Mouse (Mus musculus) midbrain, embryonic 13.5 days (tissue): ENCODE measurements around the gene Ggnbp2. TPM values are rescaled to one million over a fixed set of nuclear protein-coding genes. Genes with fewer than 3 reads are reported as not detected.
"Not testable (repeated sequence)": the region's sequence is repeated elsewhere in the genome, so short reads cannot be mapped to it uniquely, and the experiment has no call there.

Source experiments
- ATAC-seq: fragments of 200-750 bp; cut with Nextera tagmentation; 2 replicates; pipeline ENCODE4 v1.8.0; 2017; ENCODE audit warnings: mild to moderate bottlenecking, moderate TSS enrichment, moderate library complexity
- H3K27ac ChIP-seq: fragments of 300-500 bp; sonication (generic); 2 replicates; pipeline ENCODE4 v1.5.1; 2015; ENCODE audit warnings: inconsistent platforms, mild to moderate bottlenecking, moderate library complexity
- H3K27me3 ChIP-seq: fragments of 300-500 bp; sonication (generic); 2 replicates; pipeline ENCODE4 v1.6.1; 2015; ENCODE audit warnings: mild to moderate bottlenecking, inconsistent platforms
- H3K36me3 ChIP-seq: fragments of 300-500 bp; sonication (generic); 2 replicates; pipeline ENCODE4 v1.6.1; 2015; ENCODE audit warnings: mild to moderate bottlenecking, inconsistent platforms
- H3K4me1 ChIP-seq: fragments of 300-500 bp; sonication (generic); replicated peaks from 2 replicates; pipeline ENCODE4 v1.6.1; 2015; ENCODE audit warnings: inconsistent platforms
- H3K4me2 ChIP-seq: fragments of 300-500 bp; sonication (generic); replicated peaks from 2 replicates; pipeline ENCODE4 v1.6.1; 2015; ENCODE audit warnings: moderate library complexity, mild to moderate bottlenecking, inconsistent platforms
- H3K4me3 ChIP-seq: fragments of 300-500 bp; sonication (generic); replicated peaks from 2 replicates; pipeline ENCODE4 v1.5.1; 2015; ENCODE audit warnings: mild to moderate bottlenecking, inconsistent platforms
- H3K9ac ChIP-seq: fragments of 300-500 bp; sonication (generic); replicated peaks from 2 replicates; pipeline ENCODE4 v1.6.1; 2015; ENCODE audit warnings: mild to moderate bottlenecking, inconsistent platforms
- H3K9me3 ChIP-seq: fragments of 300-500 bp; sonication (generic); 2 replicates; pipeline ENCODE4 v1.6.1; 2016; ENCODE audit warnings: mild to moderate bottlenecking, inconsistent platforms
- WGBS: fragments of 180-500 bp; shearing (Covaris S2); methylation state at CpG from one replicate; pipeline ENCODE4 v1.1.7; 2015; 5-methylcytosine and 5-hydroxymethylcytosine counted together
- polyA plus RNA-seq: library from polyadenylated mRNA; unstranded; fragments of >200 nt; fragmentation: Nextera tagmentation; extraction: Ambion mirVana; gene quantifications from 2 replicates; pipeline ENCODE4 v1.2.1, GENCODE M21; 2015

The Ggnbp2 gene
- polyA plus RNA-seq, 1 experiment from 2014 or later, result 75.7 TPM

DNA sequence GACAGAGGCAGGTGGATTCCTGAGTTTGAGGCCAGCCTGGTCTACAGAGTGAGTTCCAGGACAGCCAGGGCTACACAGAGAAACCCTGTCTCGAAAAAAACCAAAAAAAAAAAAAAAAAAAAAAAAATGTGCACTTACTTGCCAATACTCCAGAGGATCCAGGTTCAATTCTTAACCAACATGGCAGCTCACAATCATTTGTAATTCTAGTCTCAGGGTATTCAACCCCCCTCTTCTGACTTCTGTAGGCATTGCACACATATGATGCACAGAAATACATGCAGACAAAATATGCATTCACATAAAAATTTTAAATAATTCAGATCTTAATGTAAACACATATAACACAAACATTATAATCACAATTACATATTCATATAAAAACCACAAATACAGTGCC, 5.4 kb upstream of the Ggnbp2 start:
- not testable (repeated sequence) for ATAC-seq, H3K27me3 ChIP-seq
- 63% methylated on average over 1 of the region's 1 CpGs for WGBS

DNA sequence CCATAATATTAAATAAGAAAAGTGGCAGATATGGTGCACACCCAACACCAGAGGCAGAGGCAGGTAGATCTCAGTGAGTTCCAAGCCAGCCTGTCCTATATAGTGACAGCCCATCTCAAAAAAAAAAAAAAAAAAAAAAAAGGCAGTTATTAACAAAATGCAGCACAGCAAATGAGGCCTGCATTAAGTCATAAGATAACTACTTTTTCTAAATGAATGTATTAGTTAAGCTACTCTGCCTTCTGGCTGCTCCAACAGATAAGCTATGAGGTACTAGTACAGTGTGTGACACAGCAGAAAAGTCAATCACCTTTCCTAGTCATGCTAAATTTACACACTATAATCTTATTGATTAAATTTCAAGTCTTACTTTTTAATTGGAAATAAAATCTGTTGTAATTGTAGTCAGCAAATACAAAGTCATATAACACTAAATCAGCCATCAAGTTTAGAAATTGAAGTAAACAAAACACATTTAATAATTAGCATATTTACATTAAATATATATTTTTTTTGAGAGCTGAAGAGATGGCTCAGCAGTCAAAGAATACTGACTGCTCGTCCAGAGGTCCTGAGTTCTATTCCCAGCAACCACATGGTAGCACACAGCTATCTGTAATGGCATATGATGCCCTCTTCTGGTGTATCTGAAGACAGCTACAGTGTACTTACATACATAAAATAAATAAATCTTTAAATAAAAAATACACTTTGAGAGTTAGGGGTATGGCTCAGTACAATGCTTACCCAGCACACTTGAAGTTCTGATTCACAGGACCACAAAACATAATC, 2.6 kb upstream of the Ggnbp2 start:
- no peak for ATAC-seq
- 74% methylated on average over 1 of the region's 1 CpGs for WGBS
- Histone ChIP-seq H3K4me2 (no peak overlapping the region), H3K9me3 (no peaks in the 10 kb centered on the region), H3K9ac (no peak overlapping the region), H3K4me3 (no peak overlapping the region), H3K36me3 (no peaks in the 10 kb centered on the region), H3K27me3 (no peaks in the 10 kb centered on the region), H3K4me1 (peaks cover 15% of the 10 kb centered on the region), H3K27ac (no peak overlapping the region)

More for the DNA sequence above, 5.4 kb upstream of the Ggnbp2 start:
- H3K36me3 ChIP-seq, H3K9me3 ChIP-seq, H3K4me2 ChIP-seq, H3K27ac ChIP-seq, H3K9ac ChIP-seq, H3K4me3 ChIP-seq: not testable (repeated sequence)
- peaks cover 20% of the 10 kb centered on the region for H3K4me1 ChIP-seq

GRCm38 (mm10) chr11:84871548-84872069, 992 bp upstream of the Ggnbp2 start:
- H3K27ac ChIP-seq, result peak overlapping the region; percentile 99
- no peaks in the 10 kb centered on the region for H3K9me3 ChIP-seq
- no peaks in the 10 kb centered on the region for H3K36me3 ChIP-seq
- ATAC-seq, result no peak
- H3K4me3 ChIP-seq, result peak overlapping the region; percentile 69
- peak overlapping the region; percentile 91 for H3K9ac ChIP-seq
- 90% methylated on average over 4 of the region's 4 CpGs for WGBS
- H3K4me1 ChIP-seq, result peaks cover 26% of the 10 kb centered on the region
- no peaks in the 10 kb centered on the region for H3K27me3 ChIP-seq
- H3K4me2 ChIP-seq, result peak overlapping the region; percentile 67

DNA sequence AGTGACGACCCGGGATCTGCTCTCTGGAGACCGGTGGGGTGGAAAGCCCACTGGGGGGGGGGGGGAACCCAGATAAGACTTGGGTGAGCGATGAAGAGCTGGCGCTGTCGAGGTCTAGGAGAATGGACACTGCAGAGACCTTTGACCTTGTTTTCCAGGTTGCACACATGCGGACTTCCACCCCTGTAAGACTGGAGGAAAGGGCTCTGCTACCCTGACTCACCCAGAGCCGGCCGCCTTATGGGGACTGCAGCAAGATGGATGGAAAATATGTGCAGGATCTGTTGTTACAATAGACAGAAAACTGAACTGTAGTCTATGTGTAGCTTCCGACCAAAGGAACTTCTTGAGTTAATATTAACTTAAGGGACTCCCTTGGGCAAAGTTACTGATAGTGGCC, 429 bp upstream of the Ggnbp2 start:
- under 1% methylated on average over 10 of the region's 10 CpGs for WGBS
- no peaks in the 10 kb centered on the region for H3K36me3 ChIP-seq
- H3K4me1 ChIP-seq, result peaks cover 30% of the 10 kb centered on the region
- peak; percentile 62 for ATAC-seq
- no peaks in the 10 kb centered on the region for H3K9me3 ChIP-seq
- H3K4me3 ChIP-seq, result peak overlapping the region; percentile 69
- peak overlapping the region; percentile 99 for H3K27ac ChIP-seq
- H3K4me2 ChIP-seq, result peak overlapping the region; percentile 67
- peak overlapping the region; percentile 91 for H3K9ac ChIP-seq
- no peaks in the 10 kb centered on the region for H3K27me3 ChIP-seq

GRCm38 (mm10) chr11:84869537-84870232, 932 bp downstream of the Ggnbp2 start:
- WGBS, result under 1% methylated on average over 61 of the region's 61 CpGs
- peak overlapping the region; percentile 87 for H3K9ac ChIP-seq
- H3K9me3 ChIP-seq, result no peaks in the 10 kb centered on the region
- peak overlapping the region; percentile 99 for H3K27ac ChIP-seq
- peak overlapping the region; percentile 69 for H3K4me3 ChIP-seq
- no peaks in the 10 kb centered on the region for H3K27me3 ChIP-seq
- H3K4me1 ChIP-seq, result peaks cover 36% of the 10 kb centered on the region
- H3K36me3 ChIP-seq, result no peaks in the 10 kb centered on the region
- ATAC-seq, result peak; percentile 86
- peak overlapping the region; percentile 71 for H3K4me2 ChIP-seq

DNA sequence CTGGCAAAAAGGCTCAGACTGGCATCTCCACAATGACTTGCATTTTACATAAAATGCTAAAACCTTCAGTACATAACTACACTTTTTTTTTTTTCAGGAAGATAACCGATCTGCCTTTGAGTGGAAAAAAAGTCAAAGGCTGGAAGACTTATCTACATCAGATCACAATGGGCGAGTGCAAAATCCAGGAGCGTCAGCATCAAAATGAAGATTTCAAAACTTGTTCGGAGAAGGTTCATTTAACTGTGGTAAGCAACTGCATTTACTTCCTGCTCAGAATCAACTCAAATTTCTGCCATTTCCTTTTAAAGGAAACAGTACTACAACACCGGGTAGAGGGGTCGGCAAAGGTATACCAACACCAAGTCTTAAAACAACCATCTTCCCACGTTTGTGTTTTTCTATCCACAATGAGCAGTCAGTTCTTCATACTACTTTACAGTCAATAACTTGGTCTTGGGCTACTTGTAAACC, 1.8 kb downstream of the Ggnbp2 start:
- Histone ChIP-seq H3K27me3 (no peaks in the 10 kb centered on the region), H3K27ac (peak overlapping the region; percentile 99; the same call in 1 of the 2 replicates), H3K9ac (peak overlapping the region; percentile 87), H3K9me3 (no peaks in the 10 kb centered on the region), H3K4me2 (peak overlapping the region; percentile 71), H3K4me3 (peak overlapping the region; percentile 69), H3K4me1 (peaks cover 36% of the 10 kb centered on the region), H3K36me3 (no peaks in the 10 kb centered on the region)
- ATAC-seq, result no peak
- WGBS, result 16% methylated on average over 7 of the region's 7 CpGs

DNA sequence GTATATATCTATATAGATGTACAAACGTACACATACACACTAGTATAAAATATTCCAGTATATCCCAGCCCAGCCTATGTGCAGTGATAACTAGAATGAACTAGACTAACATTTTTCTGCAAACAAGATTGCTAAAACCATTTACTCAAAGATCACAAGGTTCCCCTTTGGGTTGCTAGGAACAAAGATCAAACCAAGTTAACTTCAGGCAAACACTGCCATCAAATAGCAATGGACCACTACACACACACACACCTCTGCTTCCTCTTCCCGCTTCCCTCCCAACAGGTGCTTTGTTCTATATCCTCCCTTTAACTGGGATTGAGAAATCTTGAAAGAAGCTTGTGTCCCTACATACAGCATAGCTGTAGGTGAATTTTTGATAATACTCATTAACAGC, 3.0 kb downstream of the Ggnbp2 start:
- H3K9me3 ChIP-seq, result no peaks in the 10 kb centered on the region
- H3K27me3 ChIP-seq, result no peaks in the 10 kb centered on the region
- H3K9ac ChIP-seq, result 0 out of 2 replicates have a peak overlapping the region, but pooled peaks have one; percentile 16
- H3K4me1 ChIP-seq, result peaks cover 36% of the 10 kb centered on the region
- peaks cover 3% of the 10 kb centered on the region; the same call in 1 of the 2 replicates for H3K36me3 ChIP-seq
- 0 out of 2 replicates have a peak overlapping the region, but pooled peaks have one; percentile 19 for H3K4me2 ChIP-seq
- ATAC-seq, result no peak
- 93% methylated on average over 2 of the region's 2 CpGs for WGBS
- no peak overlapping the region for H3K27ac ChIP-seq
- H3K4me3 ChIP-seq, result no peak overlapping the region

DNA sequence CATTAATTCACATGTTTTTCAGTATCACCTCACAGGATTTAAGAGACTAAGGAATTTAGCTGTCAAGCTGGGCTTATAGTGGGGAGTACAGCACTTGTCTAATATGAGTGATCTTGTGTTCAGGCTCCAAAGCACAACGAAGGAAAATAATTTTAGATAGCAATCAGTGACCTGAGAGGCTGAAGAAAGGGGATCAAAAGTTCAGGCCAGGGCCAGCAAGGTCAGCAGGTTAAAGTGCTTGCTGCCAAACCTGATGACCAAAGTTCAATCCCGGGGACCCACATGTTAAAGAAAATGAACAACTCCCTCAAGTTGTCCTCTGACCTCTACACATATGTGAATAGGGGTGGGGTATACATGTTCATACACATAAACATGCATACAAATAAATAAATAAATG, 5.3 kb downstream of the Ggnbp2 start:
- WGBS, result 88% methylated on average over 2 of the region's 2 CpGs
- no peak for ATAC-seq
- H3K9me3 ChIP-seq, result no peaks in the 10 kb centered on the region

DNA sequence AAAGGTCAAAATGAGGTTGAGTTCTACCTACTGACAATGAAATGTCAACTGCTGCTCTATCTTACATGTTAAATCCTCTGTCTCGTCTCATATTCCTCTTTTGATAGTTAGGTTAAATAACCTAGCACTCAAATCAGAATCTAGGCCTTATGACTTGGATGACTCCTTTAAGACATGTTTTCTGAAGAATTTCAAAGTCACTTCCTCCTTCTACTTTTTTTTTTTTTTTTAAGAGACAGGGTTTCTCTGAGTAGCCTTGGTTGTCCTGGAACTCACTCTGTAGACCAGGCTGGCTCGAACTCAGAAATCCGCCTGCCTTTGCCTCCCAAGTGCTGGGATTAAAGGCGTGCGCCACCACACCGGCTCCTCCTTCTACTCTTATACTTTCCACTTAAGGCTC, 15.3 kb downstream of the Ggnbp2 start:
- H3K4me1 ChIP-seq, result no peaks in the 10 kb centered on the region
- ATAC-seq, result no peak
- no peak overlapping the region for H3K4me2 ChIP-seq
- 97% methylated on average over 6 of the region's 6 CpGs for WGBS
- H3K27ac ChIP-seq, result no peak overlapping the region
- H3K36me3 ChIP-seq, result peaks cover 56% of the 10 kb centered on the region
- no peaks in the 10 kb centered on the region for H3K9me3 ChIP-seq
- no peaks in the 10 kb centered on the region for H3K27me3 ChIP-seq
- H3K9ac ChIP-seq, result no peak overlapping the region
- H3K4me3 ChIP-seq, result no peak overlapping the region

More for the DNA sequence above, 5.3 kb downstream of the Ggnbp2 start:
- Histone ChIP-seq H3K4me1 (peaks cover 30% of the 10 kb centered on the region), H3K4me3 (no peak overlapping the region), H3K27ac (no peak overlapping the region), H3K27me3 (no peaks in the 10 kb centered on the region), H3K9ac (no peak overlapping the region), H3K4me2 (no peak overlapping the region), H3K36me3 (peaks cover 13% of the 10 kb centered on the region)

DNA sequence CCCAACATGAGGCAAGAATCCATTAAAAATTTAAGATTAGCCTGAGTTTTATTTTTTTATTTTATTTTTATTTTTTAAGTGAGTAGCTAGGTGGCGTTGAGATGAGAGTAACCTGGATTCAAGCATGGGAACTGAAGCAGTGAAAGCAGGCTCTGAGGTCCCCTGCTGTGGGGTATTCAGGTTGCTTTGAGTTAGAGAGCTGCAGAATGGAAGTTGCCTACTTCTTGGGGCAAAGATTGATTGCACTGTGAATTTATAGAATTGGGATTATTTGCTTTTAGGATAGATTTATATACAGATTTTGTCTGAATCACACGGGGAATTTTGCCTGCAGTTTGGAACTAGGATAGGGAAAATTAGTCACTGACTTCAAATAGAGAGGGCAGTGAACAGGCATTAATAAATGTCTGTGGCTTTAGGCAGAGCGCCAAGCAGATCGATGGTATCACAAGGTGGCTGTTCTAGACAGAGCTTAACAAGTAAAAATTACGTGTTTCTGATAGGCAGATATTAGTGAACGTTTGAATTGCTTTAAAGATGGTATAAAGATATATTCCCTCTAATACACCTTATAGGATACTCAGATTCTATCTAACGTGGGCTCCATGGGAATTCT, 23.0 kb downstream of the Ggnbp2 start:
- Histone ChIP-seq H3K27me3 (no peaks in the 10 kb centered on the region), H3K27ac (no peak overlapping the region), H3K4me1 (no peaks in the 10 kb centered on the region), H3K4me2 (no peak overlapping the region), H3K36me3 (peaks cover 70% of the 10 kb centered on the region), H3K4me3 (no peak overlapping the region), H3K9me3 (no peaks in the 10 kb centered on the region), H3K9ac (no peak overlapping the region)
- ATAC-seq, result no peak
- WGBS, result 90% methylated on average over 7 of the region's 7 CpGs

DNA sequence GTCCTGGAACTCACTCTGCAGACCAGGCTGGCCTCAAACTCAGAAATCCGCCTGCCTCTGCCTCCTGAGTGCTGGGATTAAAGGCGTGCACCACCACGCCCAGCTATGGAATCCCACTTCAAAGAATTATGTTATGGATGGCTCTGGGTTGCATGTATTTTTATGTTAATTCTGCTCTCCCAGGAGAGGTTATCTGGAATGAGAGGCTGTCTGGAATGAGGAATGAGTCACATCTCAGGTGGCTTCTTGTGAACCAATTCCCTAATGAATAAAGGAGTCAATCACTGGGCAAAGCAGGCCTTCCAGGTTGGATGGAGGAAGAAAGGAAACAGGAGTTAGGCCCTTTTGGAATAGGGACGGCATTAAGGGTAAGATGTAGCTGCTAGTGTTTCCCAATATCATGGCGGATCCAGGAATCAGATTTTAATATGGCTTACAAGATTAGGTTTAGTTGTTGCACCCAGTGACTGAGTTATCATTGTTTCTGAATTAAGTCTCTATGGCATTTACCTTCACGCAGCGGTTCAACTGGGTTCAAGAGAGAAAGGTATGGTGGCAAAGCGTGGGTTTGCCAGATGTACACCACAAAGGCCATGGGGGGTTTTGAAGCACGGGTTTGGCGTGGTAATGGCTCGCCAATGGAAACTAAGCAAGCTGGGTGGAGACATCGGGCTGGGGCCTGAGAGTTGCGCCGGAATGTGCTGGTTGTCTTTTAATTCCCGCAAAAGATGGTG, 23.7 kb downstream of the Ggnbp2 start:
- H3K4me3 ChIP-seq, result no peak overlapping the region
- H3K4me2 ChIP-seq, result no peak overlapping the region
- no peak overlapping the region for H3K9ac ChIP-seq
- ATAC-seq, result no peak
- H3K27ac ChIP-seq, result no peak overlapping the region
- no peaks in the 10 kb centered on the region for H3K9me3 ChIP-seq
- 97% methylated on average over 15 of the region's 15 CpGs for WGBS
- peaks cover 65% of the 10 kb centered on the region for H3K36me3 ChIP-seq
- H3K4me1 ChIP-seq, result no peaks in the 10 kb centered on the region
- H3K27me3 ChIP-seq, result no peaks in the 10 kb centered on the region
